Mouse (Mus musculus) myocyte (in vitro differentiated cells): Measurements from ENCODE around the gene Atg9a.

Source experiments
- CEBPB ChIP-seq: IDR thresholded peaks from 2 replicates; pipeline ENCODE4 v1.6.1; 2011; ENCODE audit warnings: mild to moderate bottlenecking, moderate library complexity; ENCODE audit not compliant: poor library complexity, insufficient read depth, severe bottlenecking
- E2F4 ChIP-seq: IDR thresholded peaks from one replicate; pipeline ENCODE4 v1.6.1; 2011; ENCODE audit warnings: mild to moderate bottlenecking, control low read depth, moderate library complexity; ENCODE audit not compliant: insufficient read depth
- MAX ChIP-seq: IDR thresholded peaks from one replicate; pipeline ENCODE4 v1.6.1; 2011; ENCODE audit warnings: low read depth, mild to moderate bottlenecking, control low read depth
- MYOD1 ChIP-seq, 3 experiments: IDR thresholded peaks; one replicate each; pipeline ENCODE4 v1.6.1; 2011; ENCODE audit warnings: control low read depth in 2 of 3, low read depth in 2 of 3, mild to moderate bottlenecking in 2 of 3, moderate library complexity in 1 of 3; ENCODE audit not compliant: insufficient read length in 2 of 3, control insufficient read depth in 1 of 3
- MYOG ChIP-seq, 3 experiments: IDR thresholded peaks; one replicate each; pipeline ENCODE4 v1.6.1; 2011; ENCODE audit warnings: control low read depth in 2 of 3, low read depth in 2 of 3, mild to moderate bottlenecking in 2 of 3; ENCODE audit not compliant: insufficient read length in 2 of 3, control insufficient read depth in 1 of 3, insufficient read depth in 1 of 3
- POLR2A ChIP-seq: IDR thresholded peaks from one replicate; pipeline ENCODE4 v1.6.1; 2011; ENCODE audit warnings: low read depth, mild to moderate bottlenecking, control low read depth, moderate library complexity; ENCODE audit not compliant: insufficient read length
- POLR2AphosphoS2 ChIP-seq: IDR thresholded peaks from one replicate; pipeline ENCODE4 v1.6.1; 2011; ENCODE audit warnings: low read depth, control low read depth; ENCODE audit not compliant: insufficient read length
- SRF ChIP-seq: IDR thresholded peaks from one replicate; pipeline ENCODE4 v1.6.1; 2011; ENCODE audit warnings: low read depth; ENCODE audit not compliant: control insufficient read depth, insufficient read length
- TCF12 ChIP-seq: IDR thresholded peaks from one replicate; pipeline ENCODE4 v1.6.1; 2011; ENCODE audit warnings: mild to moderate bottlenecking, control low read depth; ENCODE audit not compliant: poor library complexity, insufficient read depth, severe bottlenecking
- USF1 ChIP-seq: IDR thresholded peaks from one replicate; pipeline ENCODE4 v1.6.1; 2011; ENCODE audit warnings: low read depth, mild to moderate bottlenecking, control low read depth, moderate library complexity

GRCm38 (mm10) chr1:75182160-75182559 lies 9.8 kb downstream of the Atg9a start:
- no peak for TF ChIP-seq POLR2A
- no peak for TF ChIP-seq USF1
- no peak for TF ChIP-seq E2F4
- no peak for TF ChIP-seq POLR2AphosphoS2
- TF ChIP-seq CEBPB = no peak
- no peak for TF ChIP-seq MAX
- TF ChIP-seq TCF12 = no peak
- TF ChIP-seq MYOG (IDR thresholded peaks at IDR 0.05; ENCODE audit: control insufficient read depth in 1 of 3, insufficient read depth in 1 of 3, insufficient read length in 2 of 3, low read depth in 2 of 3) = no peak
- no peak for TF ChIP-seq SRF
- TF ChIP-seq MYOD1 (IDR thresholded peaks at IDR 0.05; ENCODE audit: control insufficient read depth in 1 of 3, insufficient read length in 2 of 3, low read depth in 2 of 3) = no peak
